Mouse (Mus musculus) liver, embryonic 13.5 days (tissue): Measurements from ENCODE around the gene Ermp1. TPM values are rescaled to one million over a fixed set of nuclear protein-coding genes. Genes with fewer than 3 reads are reported as not detected.

Experiments used
- ATAC-seq: fragments of 200-750 bp; cut with Nextera tagmentation; 2 replicates; pipeline ENCODE4 v1.8.0; 2017; ENCODE audit warnings: low read depth, mild to moderate bottlenecking, moderate number of reproducible peaks, moderate library complexity
- DNase-seq: peaks from one replicate; pipeline ENCODE4 v3.0.0; 2022
- H3K27ac ChIP-seq: fragments of 300-500 bp; sonication (generic); 2 replicates; pipeline ENCODE4 v1.5.1; 2015; ENCODE audit warnings: moderate library complexity, mild to moderate bottlenecking, inconsistent platforms
- H3K27me3 ChIP-seq: fragments of 300-500 bp; sonication (generic); 2 replicates; pipeline ENCODE4 v1.6.1; 2015; ENCODE audit warnings: mild to moderate bottlenecking, inconsistent platforms
- H3K36me3 ChIP-seq: fragments of 300-500 bp; sonication (generic); 2 replicates; pipeline ENCODE4 v1.6.1; 2015; ENCODE audit warnings: mild to moderate bottlenecking, inconsistent platforms
- H3K4me1 ChIP-seq: fragments of 300-500 bp; sonication (generic); replicated peaks from 2 replicates; pipeline ENCODE4 v1.6.1; 2015; ENCODE audit warnings: inconsistent platforms
- H3K4me2 ChIP-seq: fragments of 300-500 bp; sonication (generic); 2 replicates; pipeline ENCODE4 v1.6.1; 2015; ENCODE audit warnings: inconsistent platforms, mild to moderate bottlenecking, moderate library complexity
- H3K4me3 ChIP-seq: fragments of 300-500 bp; sonication (generic); replicated peaks from 2 replicates; pipeline ENCODE4 v1.5.1; 2015; ENCODE audit warnings: mild to moderate bottlenecking, inconsistent platforms
- H3K9ac ChIP-seq: fragments of 300-500 bp; sonication (generic); 2 replicates; pipeline ENCODE4 v1.6.1; 2015; ENCODE audit warnings: mild to moderate bottlenecking, inconsistent platforms
- H3K9me3 ChIP-seq: fragments of 300-500 bp; sonication (generic); replicated peaks from 2 replicates; pipeline ENCODE4 v1.6.1; 2016; ENCODE audit warnings: inconsistent platforms
- WGBS: fragments of 180-500 bp; shearing (Covaris S2); methylation state at CpG from one replicate; pipeline ENCODE4 v1.1.7; 2015; ENCODE audit not compliant: insufficient replicate concordance; 5-methylcytosine and 5-hydroxymethylcytosine counted together
- polyA plus RNA-seq: library from polyadenylated mRNA; unstranded; fragments of >200 nt; fragmentation: Nextera tagmentation; extraction: Ambion mirVana; gene quantifications from 2 replicates; pipeline ENCODE4 v1.2.1, GENCODE M21; 2015

The Ermp1 gene
- polyA plus RNA-seq: 9.0 and 10.9 TPM in 2 replicates

DNA sequence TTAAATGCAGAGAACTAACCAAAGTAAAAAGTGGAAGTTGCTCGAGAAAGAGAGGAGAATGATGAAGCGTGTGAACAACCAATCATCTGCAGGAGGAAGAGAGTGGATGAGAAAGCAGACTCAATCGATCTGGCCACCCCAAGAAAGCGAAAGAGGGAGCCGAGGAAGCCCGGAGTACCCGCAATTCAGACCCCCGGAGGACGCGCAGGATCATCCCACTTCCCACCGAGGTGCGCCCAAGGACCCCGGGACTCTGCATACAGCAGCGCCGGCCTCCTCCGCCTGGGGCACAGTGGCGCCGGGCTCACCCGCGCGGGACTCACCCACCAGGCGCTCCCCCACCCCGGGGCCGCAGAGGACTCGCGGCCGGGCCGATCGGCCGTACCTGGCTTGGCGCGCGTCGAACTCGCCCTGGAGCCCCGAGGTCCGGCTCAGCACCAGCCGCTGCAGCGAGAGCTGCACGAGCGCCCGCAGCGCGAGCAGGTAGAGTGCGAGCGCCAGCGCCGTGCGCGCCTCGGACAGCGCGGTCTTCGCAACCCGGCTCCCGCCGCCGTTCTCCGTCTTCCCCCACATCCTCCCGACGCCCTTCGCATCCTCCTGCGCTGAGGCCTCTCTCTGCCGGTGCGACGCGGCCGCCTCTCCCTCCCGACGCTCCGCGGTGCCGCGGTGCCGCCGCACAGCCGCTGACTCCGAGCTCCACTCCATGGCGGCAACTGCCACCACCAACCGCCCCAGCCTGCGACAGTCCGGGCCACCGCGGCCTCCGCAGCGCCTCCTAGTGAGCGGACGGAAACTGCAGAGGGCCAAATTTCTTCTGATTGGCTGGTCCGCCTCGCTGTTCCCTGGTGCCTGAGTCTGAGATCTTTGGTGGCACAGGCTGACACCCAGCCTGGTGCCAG, at the start of gene Ermp1:
TSS of gene Ermp1 (minus strand) at position 765 of the 899 bp plus-strand sequence.
- Histone ChIP-seq H3K4me3 (peak within 1 kb of the TSS; percentile 96), H3K9me3 (no peaks in the 10 kb centered on the region), H3K27ac (peak within 1 kb of the TSS; percentile 80), H3K4me1 (peaks cover 44% of the 10 kb centered on the region), H3K9ac (peak within 1 kb of the TSS; percentile 94), H3K27me3 (no peaks in the 10 kb centered on the region), H3K36me3 (peaks cover 23% of the 10 kb centered on the region), H3K4me2 (peak within 1 kb of the TSS; percentile 77)
- peak; percentile 88 for ATAC-seq
- under 1% methylated on average over 90 of the region's 90 CpGs for WGBS
- DNase-seq: peak; percentile 93

DNA sequence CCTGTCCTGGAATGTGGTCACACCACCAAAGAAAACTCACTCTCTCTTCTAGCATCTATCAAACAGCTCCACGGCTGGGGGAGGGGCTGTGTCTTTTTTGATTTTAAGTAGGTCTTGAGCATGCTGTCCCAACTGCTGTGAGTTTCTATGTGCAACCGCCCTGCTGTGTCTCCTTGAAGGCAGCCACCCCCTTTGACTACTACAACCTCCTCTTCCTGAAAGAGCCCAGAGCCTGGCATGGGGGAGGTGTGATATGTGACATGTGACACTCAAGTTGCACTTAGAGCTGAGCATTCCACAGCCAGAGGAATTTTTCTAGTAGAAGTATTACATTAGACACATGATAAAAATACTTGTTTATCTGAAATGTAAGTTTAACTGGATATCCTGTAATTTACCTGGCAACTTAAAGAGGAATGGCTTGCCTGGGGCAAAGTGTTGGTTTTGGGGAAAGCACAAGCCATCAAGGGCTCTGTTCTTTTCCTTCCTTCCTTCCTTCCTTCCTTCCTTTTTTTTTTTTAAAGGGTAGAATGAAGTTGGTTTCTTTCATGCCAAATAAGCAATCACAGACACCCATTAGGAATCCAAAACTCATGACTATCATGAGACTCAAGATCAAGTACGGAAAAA, 49.1 kb upstream of the Ermp1 start, which contains the start of gene Mlana:
TSS of gene Mlana (plus strand) at position 580 of the 630 bp plus-strand sequence.
- 45% methylated on average over 3 of the region's 3 CpGs for WGBS
- H3K27ac ChIP-seq: no peak within 1 kb of the TSS

GRCm38 (mm10) chr19:29696840-29697239, 48.6 kb upstream of the Ermp1 start:
- ATAC-seq: no peak
- no peaks in the 10 kb centered on the region for H3K27me3 ChIP-seq
- no peak for DNase-seq
- H3K36me3 ChIP-seq: no peaks in the 10 kb centered on the region
- H3K9ac ChIP-seq: no peak overlapping the region
- H3K27ac ChIP-seq: no peak overlapping the region
- H3K4me1 ChIP-seq: no peaks in the 10 kb centered on the region
- H3K9me3 ChIP-seq: no peaks in the 10 kb centered on the region
- H3K4me2 ChIP-seq: no peak overlapping the region
- no peak overlapping the region for H3K4me3 ChIP-seq

More for the DNA sequence above, 49.1 kb upstream of the Ermp1 start, which contains the start of gene Mlana:
- DNase-seq: no peak
- no peaks in the 10 kb centered on the region for H3K4me1 ChIP-seq
- no peak within 1 kb of the TSS for H3K9ac ChIP-seq
- H3K4me2 ChIP-seq: no peak within 1 kb of the TSS
- no peak within 1 kb of the TSS for H3K4me3 ChIP-seq
- no peaks in the 10 kb centered on the region for H3K9me3 ChIP-seq
- no peak for ATAC-seq
- no peaks in the 10 kb centered on the region for H3K27me3 ChIP-seq
- H3K36me3 ChIP-seq: no peaks in the 10 kb centered on the region

GRCm38 (mm10) chr19:29696309-29696708, 48.1 kb upstream of the Ermp1 start:
- ATAC-seq (no peak), DNase-seq (no peak)
- no peaks in the 10 kb centered on the region for H3K4me1 ChIP-seq
- WGBS: 90% methylated on average over 4 of the region's 4 CpGs
- H3K27me3 ChIP-seq: no peaks in the 10 kb centered on the region
- no peaks in the 10 kb centered on the region for H3K9me3 ChIP-seq
- H3K4me3 ChIP-seq: no peak overlapping the region
- no peak overlapping the region for H3K4me2 ChIP-seq
- H3K36me3 ChIP-seq: no peaks in the 10 kb centered on the region
- no peak overlapping the region for H3K9ac ChIP-seq
- no peak overlapping the region for H3K27ac ChIP-seq

DNA sequence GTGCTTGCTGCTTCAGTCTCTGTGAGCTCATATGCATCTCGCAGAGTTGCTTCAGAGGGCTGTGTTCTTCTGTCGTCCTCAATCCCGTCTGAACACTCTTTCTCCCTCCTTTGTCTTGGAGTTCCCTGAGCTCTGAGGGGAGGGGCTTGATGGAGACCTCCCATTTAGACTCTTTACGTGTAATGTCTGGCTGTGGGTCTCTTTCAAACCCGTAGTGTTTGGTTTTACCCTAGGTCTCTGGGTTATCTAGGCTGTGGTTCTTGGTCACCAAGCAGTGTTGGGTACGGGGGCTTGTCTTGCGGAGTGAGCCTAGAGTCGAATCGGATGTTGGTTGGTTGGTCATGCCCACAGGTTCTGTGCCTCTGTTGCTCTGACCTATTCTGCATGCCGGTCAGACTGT, 46.9 kb upstream of the Ermp1 start:
- WGBS: 79% methylated on average over 10 of the region's 10 CpGs
- no peak overlapping the region for H3K27ac ChIP-seq

GRCm38 (mm10) chr19:29683844-29684540, 35.8 kb upstream of the Ermp1 start:
- ATAC-seq: no peak
- H3K27ac ChIP-seq: no peak overlapping the region
- peaks cover 12% of the 10 kb centered on the region for H3K9me3 ChIP-seq
- H3K27me3 ChIP-seq: no peaks in the 10 kb centered on the region
- H3K9ac ChIP-seq: no peak overlapping the region
- H3K36me3 ChIP-seq: no peaks in the 10 kb centered on the region
- H3K4me1 ChIP-seq: peaks cover 4% of the 10 kb centered on the region
- peak; percentile 41 for DNase-seq
- no peak overlapping the region for H3K4me2 ChIP-seq
- H3K4me3 ChIP-seq: no peak overlapping the region
- WGBS: 46% methylated on average over 16 of the region's 16 CpGs

More for the DNA sequence above, 46.9 kb upstream of the Ermp1 start:
- Histone ChIP-seq H3K4me2 (no peak overlapping the region), H3K4me3 (no peak overlapping the region), H3K9ac (no peak overlapping the region), H3K4me1 (no peaks in the 10 kb centered on the region), H3K27me3 (no peaks in the 10 kb centered on the region), H3K36me3 (no peaks in the 10 kb centered on the region), H3K9me3 (no peaks in the 10 kb centered on the region)
- DNase-seq (no peak), ATAC-seq (no peak)

DNA sequence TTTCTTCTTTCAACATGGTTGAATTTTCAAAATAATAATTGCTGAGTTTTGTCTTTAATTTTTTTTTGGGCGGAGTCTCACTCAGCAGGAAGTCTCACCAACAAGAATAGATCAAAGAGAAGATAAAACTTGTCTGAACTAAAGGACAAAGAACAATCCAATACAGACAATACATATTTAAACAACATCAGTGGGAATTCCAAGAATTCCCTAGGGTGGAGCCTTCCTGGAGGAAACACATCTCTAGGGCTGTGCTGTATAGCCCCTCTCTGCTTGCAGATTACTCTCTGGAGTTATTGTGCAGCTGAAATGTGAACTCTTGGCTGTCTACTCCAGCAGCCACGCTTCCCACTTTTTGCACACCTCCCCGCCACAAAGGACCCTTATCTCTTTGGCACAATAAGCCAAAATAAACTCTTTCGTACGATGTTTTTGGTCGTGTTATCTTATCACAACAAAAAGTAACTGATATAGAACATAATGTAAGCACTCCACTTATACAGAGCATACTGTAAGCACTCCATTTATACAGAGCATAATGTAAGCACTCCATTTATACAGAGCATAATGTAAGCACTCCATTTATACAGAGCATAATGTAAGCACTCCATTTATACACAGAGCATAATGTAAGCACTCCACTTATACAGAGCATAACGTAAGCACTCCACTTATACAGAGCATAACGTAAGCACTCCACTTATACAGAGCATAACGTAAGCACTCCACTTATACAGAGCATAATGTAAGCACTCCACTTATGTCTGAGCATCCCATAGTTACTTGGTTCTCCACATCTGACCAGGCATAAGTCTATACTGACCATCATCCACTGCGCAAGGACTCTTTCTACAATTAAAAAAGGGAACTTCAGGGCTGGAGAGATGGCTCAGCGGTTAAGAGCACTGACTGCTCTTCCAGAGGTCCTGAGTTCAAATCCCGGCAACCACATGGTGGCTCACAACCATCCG, 32.3 kb upstream of the Ermp1 start:
- Histone ChIP-seq H3K4me3 (no peak overlapping the region), H3K27ac (no peak overlapping the region), H3K9me3 (peaks cover 12% of the 10 kb centered on the region), H3K9ac (no peak overlapping the region), H3K4me2 (no peak overlapping the region), H3K36me3 (no peaks in the 10 kb centered on the region), H3K4me1 (peaks cover 4% of the 10 kb centered on the region), H3K27me3 (no peaks in the 10 kb centered on the region)
- WGBS: 55% methylated on average over 13 of the region's 13 CpGs
- DNase-seq (no peak), ATAC-seq (no peak)

GRCm38 (mm10) chr19:29678181-29678778, 30.1 kb upstream of the Ermp1 start:
- DNase-seq (no peak), ATAC-seq (no peak)
- Histone ChIP-seq H3K9me3 (no peaks in the 10 kb centered on the region), H3K4me1 (peaks cover 4% of the 10 kb centered on the region), H3K4me2 (no peak overlapping the region), H3K27ac (no peak overlapping the region), H3K4me3 (no peak overlapping the region), H3K36me3 (no peaks in the 10 kb centered on the region), H3K27me3 (no peaks in the 10 kb centered on the region), H3K9ac (no peak overlapping the region)
- WGBS: 59% methylated on average over 6 of the region's 6 CpGs

DNA sequence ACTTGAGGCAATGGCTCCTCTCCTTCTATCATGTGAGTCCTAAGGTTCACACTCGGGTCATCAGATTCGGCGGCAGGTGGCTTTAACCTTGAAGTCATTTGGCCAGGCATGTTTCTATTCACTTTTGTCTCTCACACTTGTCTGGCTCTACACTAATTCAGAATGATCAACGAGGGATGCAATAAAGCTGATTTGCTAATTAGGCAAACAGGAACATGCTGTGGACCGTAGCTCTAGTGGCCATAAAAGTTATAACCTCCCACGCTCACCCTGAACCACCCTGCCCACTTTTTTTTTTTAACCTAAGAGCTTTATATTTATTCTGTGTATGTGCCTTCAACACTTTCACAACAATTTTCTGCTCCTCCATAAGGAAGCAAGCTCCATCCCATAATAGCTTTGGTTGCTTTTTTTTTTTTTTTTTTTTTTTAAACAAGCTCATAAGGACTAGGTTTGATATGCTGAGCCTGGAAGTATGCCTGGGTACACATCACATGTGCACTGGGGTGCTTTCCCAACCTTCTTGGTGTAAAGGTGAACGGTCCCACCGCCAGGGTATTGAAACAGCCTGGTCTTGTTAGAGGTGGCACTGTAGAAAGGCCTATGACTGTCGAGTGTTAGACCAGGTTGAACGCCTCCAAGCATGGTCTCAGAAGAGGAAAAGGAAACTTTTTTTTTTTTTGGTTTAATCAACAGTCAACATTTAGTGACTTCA, 28.4 kb upstream of the Ermp1 start:
- no peak for ATAC-seq
- peaks cover 4% of the 10 kb centered on the region for H3K4me1 ChIP-seq
- H3K27ac ChIP-seq: no peak overlapping the region
- no peaks in the 10 kb centered on the region for H3K27me3 ChIP-seq
- H3K9ac ChIP-seq: no peak overlapping the region
- WGBS: 69% methylated on average over 10 of the region's 10 CpGs
- DNase-seq: no peak
- H3K9me3 ChIP-seq: no peaks in the 10 kb centered on the region
- no peak overlapping the region for H3K4me2 ChIP-seq
- H3K36me3 ChIP-seq: no peaks in the 10 kb centered on the region
- H3K4me3 ChIP-seq: no peak overlapping the region

DNA sequence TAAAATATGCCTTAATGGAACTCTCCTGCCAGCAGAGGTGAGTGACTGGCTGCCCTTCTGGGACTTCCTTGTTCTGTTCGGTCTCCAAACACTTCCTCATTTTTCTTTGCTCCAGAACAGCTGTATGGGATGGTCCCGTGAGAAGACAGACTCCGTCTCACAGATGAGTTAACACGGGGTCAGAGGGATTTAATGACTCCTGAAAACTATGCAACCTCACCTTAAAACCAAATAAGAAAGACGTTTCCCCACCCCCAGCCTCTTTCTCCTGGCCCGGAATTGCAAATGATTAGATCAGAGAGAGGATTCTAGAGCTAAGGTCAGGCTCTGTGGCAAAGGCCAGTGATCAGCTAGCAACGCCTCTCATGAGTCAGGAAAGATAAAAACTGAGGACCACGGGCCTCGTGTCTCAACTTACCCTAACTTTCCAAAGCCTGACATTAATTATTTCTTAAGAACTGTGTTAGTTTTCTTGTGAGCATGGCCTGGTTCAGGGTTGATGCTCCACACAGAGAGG, 27.4 kb upstream of the Ermp1 start:
- no peak overlapping the region for H3K4me3 ChIP-seq
- H3K4me1 ChIP-seq: peaks cover 4% of the 10 kb centered on the region
- no peak overlapping the region for H3K27ac ChIP-seq
- no peak overlapping the region for H3K9ac ChIP-seq
- DNase-seq (no peak), ATAC-seq (no peak)
- H3K4me2 ChIP-seq: no peak overlapping the region
- H3K9me3 ChIP-seq: no peaks in the 10 kb centered on the region
- no peaks in the 10 kb centered on the region for H3K27me3 ChIP-seq
- no peaks in the 10 kb centered on the region for H3K36me3 ChIP-seq
- WGBS: 26% methylated on average over 9 of the region's 9 CpGs
